Mouse (Mus musculus): Measurements from ENCODE around the gene Ccdc15. TPM values are rescaled to one million over a fixed set of nuclear protein-coding genes. Genes with fewer than 3 reads are reported as not detected.

Ccdc15 gene
- polyA plus RNA-seq, 1 experiment from 2014 or later: 2.6 TPM

GRCm38 (mm10) chr9:37230486-37231195 lies 117.6 kb downstream of the Ccdc15 start:
- 73% methylated on average over 9 of the region's 9 CpGs for WGBS (ENCODE audit: insufficient replicate concordance)
- H3K4me2 ChIP-seq (ENCODE audit: low read depth, low read length): no peak overlapping the region
- no peak overlapping the region for H3K4me3 ChIP-seq (ENCODE audit: low read depth, low read length)
- TF ChIP-seq CTCF (IDR thresholded peaks at IDR 0.05; ENCODE audit: low read depth): no peak
- TF ChIP-seq EP300 (IDR thresholded peaks at IDR 0.05; ENCODE audit: low read depth): no peak
- no peaks in the 10 kb centered on the region for H3K9me3 ChIP-seq (ENCODE audit: low read length)
- H3K4me1 ChIP-seq (ENCODE audit: insufficient read depth): no peaks in the 10 kb centered on the region
- no peaks in the 10 kb centered on the region for H3K27me3 ChIP-seq (ENCODE audit: insufficient read depth, low read length)
- H3K9ac ChIP-seq (replicated peaks): no peak overlapping the region
- H3K36me3 ChIP-seq (replicated peaks; ENCODE audit: insufficient read depth, low read length): peaks cover under 1% of the 10 kb centered on the region; the same call in 1 of the 2 replicates
- peak; percentile 57 for ATAC-seq
- peak overlapping the region; percentile 34; the same call in 1 of the 2 replicates for H3K27ac ChIP-seq (ENCODE audit: low read depth)
- DNase-seq: no peak

- Histone ChIP-seq H3K9ac (replicated peaks) (no peak overlapping the region), H3K4me3 (ENCODE audit: low read depth, low read length) (no peak overlapping the region), H3K27ac (ENCODE audit: low read depth) (no peak overlapping the region), H3K36me3 (replicated peaks; ENCODE audit: insufficient read depth, low read length) (peaks cover 5% of the 10 kb centered on the region; the same call in 1 of the 2 replicates), H3K4me2 (ENCODE audit: low read depth, low read length) (no peak overlapping the region), H3K9me3 (ENCODE audit: low read length) (no peaks in the 10 kb centered on the region), H3K27me3 (ENCODE audit: insufficient read depth, low read length) (no peaks in the 10 kb centered on the region), H3K4me1 (ENCODE audit: insufficient read depth) (no peaks in the 10 kb centered on the region)
- ATAC-seq: peak; percentile 63
- WGBS (ENCODE audit: insufficient replicate concordance): 4% methylated on average over 1 of the region's 1 CpGs
- peak; percentile 36 for DNase-seq
- TF ChIP-seq CTCF (IDR thresholded peaks at IDR 0.05; ENCODE audit: low read depth) (peak; percentile 98), EP300 (IDR thresholded peaks at IDR 0.05; ENCODE audit: low read depth) (no peak)
Measured at GRCm38 (mm10) chr9:37229880-37230325, 118.3 kb downstream of the Ccdc15 start.

Other genes starting within 250 kb of the Ccdc15 start
- 0.18 and 0.27 TPM in 2 replicates for gene Pknox2, start 201.0 kb downstream of the Ccdc15 start, polyA plus RNA-seq (2015; fragmentation: Nextera tagmentation; extraction: Ambion mirVana)
- 2.7 and 3.3 TPM in 2 replicates for gene Tmem218, start 140.2 kb downstream of the Ccdc15 start, polyA plus RNA-seq (2015; fragmentation: Nextera tagmentation; extraction: Ambion mirVana)
- 1.7 and 1.9 TPM in 2 replicates for gene Slc37a2, start 92.7 kb downstream of the Ccdc15 start, polyA plus RNA-seq (2015; fragmentation: Nextera tagmentation; extraction: Ambion mirVana)
- not detected in 2 replicates for gene Hepacam, start 18.9 kb upstream of the Ccdc15 start, polyA plus RNA-seq (2015; fragmentation: Nextera tagmentation; extraction: Ambion mirVana)
- gene Robo4, start 53.5 kb upstream of the Ccdc15 start, polyA plus RNA-seq (2015; fragmentation: Nextera tagmentation; extraction: Ambion mirVana): 2.5 and 3.5 TPM in 2 replicates
- gene Robo3, start 84.8 kb upstream of the Ccdc15 start, polyA plus RNA-seq (2015; fragmentation: Nextera tagmentation; extraction: Ambion mirVana): 0.05 and 0.06 TPM in 2 replicates
- gene Msantd2, start 140.9 kb upstream of the Ccdc15 start, polyA plus RNA-seq (2015; fragmentation: Nextera tagmentation; extraction: Ambion mirVana): 3.0 and 3.3 TPM in 2 replicates
- gene Esam, start 179.6 kb upstream of the Ccdc15 start, polyA plus RNA-seq (2015; fragmentation: Nextera tagmentation; extraction: Ambion mirVana): 16.2 and 18.2 TPM in 2 replicates
- 0.88 and 1.3 TPM in 2 replicates for gene Vsig2, start 190.8 kb upstream of the Ccdc15 start, polyA plus RNA-seq (2015; fragmentation: Nextera tagmentation; extraction: Ambion mirVana)
- gene Nrgn, start 204.5 kb upstream of the Ccdc15 start, polyA plus RNA-seq (2015; fragmentation: Nextera tagmentation; extraction: Ambion mirVana): 7.4 and 9.3 TPM in 2 replicates
- gene Siae, start 207.3 kb upstream of the Ccdc15 start, polyA plus RNA-seq (2015; fragmentation: Nextera tagmentation; extraction: Ambion mirVana): 5.1 and 5.2 TPM in 2 replicates